Mouse (Mus musculus) CH12.LX (cell line): ENCODE results near the gene Lsm2.

ENCODE experiments used
- CHD1 ChIP-seq: IDR thresholded peaks from 2 replicates; pipeline ENCODE4 v1.6.1; 2012; ENCODE audit warnings: low read depth, low read length, improper control_type of control experiment, inconsistent platforms
- CTCF ChIP-seq, 2 experiments: IDR thresholded peaks in 1 of 2; conservative IDR thresholded peaks in 1 of 2; 2 replicates each; pipeline ENCODE4 v1.5.1; 2011 to 2012; ENCODE audit warnings: low read depth in 2 of 2, low read length in 2 of 2, improper control_type of control experiment in 1 of 2, inconsistent platforms in 1 of 2, mild to moderate bottlenecking in 1 of 2, moderate library complexity in 1 of 2
- EP300 ChIP-seq: IDR thresholded peaks from 2 replicates; pipeline ENCODE4 v1.6.1; 2011; ENCODE audit warnings: low read length, improper control_type of control experiment
- POLR2A ChIP-seq: IDR thresholded peaks from 2 replicates; pipeline ENCODE4 v1.6.1; 2011; ENCODE audit warnings: low read depth, mild to moderate bottlenecking, improper control_type of control experiment, low read length
- RCOR1 ChIP-seq: conservative IDR thresholded peaks from 2 replicates; pipeline ENCODE4 v1.6.1; 2012; ENCODE audit warnings: low read depth, mild to moderate bottlenecking, inconsistent platforms, low read length, improper control_type of control experiment
- SMC3 ChIP-seq: IDR thresholded peaks from 2 replicates; pipeline ENCODE4 v1.6.1; 2011; ENCODE audit warnings: low read depth, low read length, improper control_type of control experiment
- ZC3H11A ChIP-seq: IDR thresholded peaks from 2 replicates; pipeline ENCODE4 v1.6.1; 2012; ENCODE audit warnings: low read depth, mild to moderate bottlenecking, inconsistent platforms, low read length, improper control_type of control experiment

- TF ChIP-seq EP300: no peak
- TF ChIP-seq CHD1: no peak
- TF ChIP-seq RCOR1: no peak
- no peak for TF ChIP-seq POLR2A
- no peak for TF ChIP-seq CTCF (conservative IDR thresholded peaks at IDR 0.05 in 1 of 2, IDR thresholded peaks at IDR 0.05 in 1 of 2; ENCODE audit: low read depth in 2 of 2, low read length in 2 of 2)
- TF ChIP-seq ZC3H11A: no peak
- no peak for TF ChIP-seq SMC3
These were observed 30.8 kb downstream of the Lsm2 start for GRCm38 (mm10) chr17:35012430-35012829.
